Mouse (Mus musculus) heart, adult 2 months (tissue): ENCODE results near the gene Ppfibp2. TPM values are rescaled to one million over a fixed set of nuclear protein-coding genes. Genes with fewer than 3 reads are reported as not detected.

Source experiments
- DNase-seq, 2 experiments: peaks; one replicate each; pipeline ENCODE4 v3.0.0; 2021
- H3K27ac ChIP-seq: fragments of 200-600 bp; 2 replicates; pipeline ENCODE4 v1.8.1; 2022
- H3K27me3 ChIP-seq: fragments of 200-500 bp; 2 replicates; pipeline ENCODE4 v1.6.1; 2012; ENCODE audit warnings: mild to moderate bottlenecking, low read length, inconsistent platforms, mixed read lengths; ENCODE audit not compliant: control insufficient read depth, insufficient read depth
- H3K36me3 ChIP-seq: fragments of 200-500 bp; 2 replicates; pipeline ENCODE4 v1.6.1; 2012; ENCODE audit warnings: low read length, inconsistent platforms; ENCODE audit not compliant: control insufficient read depth, insufficient read depth
- H3K4me1 ChIP-seq: fragments of 200-500 bp; 2 replicates; pipeline ENCODE4 v1.6.1; 2011; ENCODE audit warnings: low read length; ENCODE audit not compliant: control insufficient read depth, insufficient read depth
- H3K4me3 ChIP-seq: fragments of 200-600 bp; 2 replicates; pipeline ENCODE4 v1.8.1; 2022
- H3K79me2 ChIP-seq: fragments of 200-500 bp; replicated peaks from 2 replicates; pipeline ENCODE4 v1.6.1; 2012; ENCODE audit warnings: mild to moderate bottlenecking, inconsistent platforms, low read length, moderate library complexity, mixed read lengths; ENCODE audit not compliant: control insufficient read depth, insufficient read depth
- H3K9ac ChIP-seq: fragments of 200-500 bp; 2 replicates; pipeline ENCODE4 v1.6.1; 2012; ENCODE audit warnings: low read depth, mild to moderate bottlenecking, control low read depth, inconsistent platforms, low read length, mixed read lengths
- CTCF ChIP-seq: fragments of 200-600 bp; IDR thresholded peaks from 2 replicates; pipeline ENCODE4 v1.8.1; 2022; ENCODE audit warnings: antibody characterized with exemption, mild to moderate bottlenecking, moderate library complexity
- EP300 ChIP-seq: fragments of 200-500 bp; IDR thresholded peaks from 2 replicates; pipeline ENCODE4 v1.6.1; 2011; ENCODE audit warnings: low read depth, low read length, control low read depth; ENCODE audit not compliant: insufficient read depth
- POLR2A ChIP-seq: fragments of 200-500 bp; IDR thresholded peaks from 2 replicates; pipeline ENCODE4 v1.6.1; 2011; ENCODE audit warnings: mild to moderate bottlenecking, low read depth, low read length, control low read depth; ENCODE audit not compliant: insufficient read depth
- WGBS: fragments of 180-500 bp; shearing (Covaris S2); methylation state at CpG from one replicate; pipeline ENCODE4 v1.1.7; 2018; 5-methylcytosine and 5-hydroxymethylcytosine counted together
- intact Hi-C: fragments of 180-260 bp; cut with DNase I; formaldehyde crosslinking; loops from one replicate; pipeline ENCODE4 v1.15.1; 2025
- polyA plus RNA-seq: library from polyadenylated mRNA; depleted of rRNA; stranded (reverse); fragments of >200 nt; gene quantifications from 2 replicates; pipeline ENCODE4 v1.2.3, GENCODE M21; 2012
- total RNA-seq, 2 experiments: library from RNA; stranded (reverse); gene quantifications; 2 replicates each; pipeline ENCODE4 v1.2.3; 2021

Ppfibp2 gene
- total and polyA plus RNA-seq, 3 experiments: 17.4 to 20.1 (median 19.9) TPM

DNA sequence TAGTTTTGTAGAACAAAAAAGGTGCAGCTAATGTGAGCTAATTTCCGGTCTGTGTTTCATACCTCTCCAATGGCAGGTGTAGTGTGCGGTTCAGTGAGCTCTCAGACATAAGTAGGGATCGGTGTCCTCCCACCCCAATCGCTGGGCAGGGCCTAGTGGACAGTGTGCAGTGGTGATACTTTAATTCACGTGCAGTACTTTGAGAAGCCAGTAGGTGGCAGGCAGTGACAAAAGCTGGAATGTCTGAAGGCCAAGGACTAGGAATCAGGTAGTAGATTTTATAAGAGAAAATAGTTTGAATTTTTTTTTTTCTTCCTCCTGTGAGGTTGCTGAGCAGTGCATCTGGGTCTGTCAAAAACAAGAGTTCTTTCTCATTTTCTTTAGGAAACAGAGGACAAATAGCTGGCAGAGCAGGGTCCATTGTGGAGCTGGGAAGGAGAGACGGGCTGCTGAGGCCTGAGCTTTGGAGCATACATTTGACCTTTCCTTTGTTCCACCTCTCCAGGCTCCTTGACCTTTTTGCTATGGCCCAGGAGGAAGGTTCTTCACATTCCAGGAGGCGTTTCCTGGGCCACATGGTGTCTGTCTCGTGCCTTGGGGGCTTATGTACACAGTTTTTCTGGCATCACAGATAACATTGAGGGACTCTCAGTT, 66.3 kb downstream of the Ppfibp2 start:
- Histone ChIP-seq H3K36me3 (no peaks in the 10 kb centered on the region), H3K4me1 (peaks cover 5% of the 10 kb centered on the region), H3K9ac (no peak overlapping the region), H3K4me3 (no peak overlapping the region), H3K27ac (no peak overlapping the region), H3K27me3 (no peaks in the 10 kb centered on the region), H3K79me2 (no peaks in the 10 kb centered on the region)
- WGBS: 27% methylated on average over 8 of the region's 8 CpGs
- peak; percentile 88 for TF ChIP-seq CTCF
- 0 out of 2 replicates have a peak, but pooled peaks have one; percentile 56 for TF ChIP-seq EP300
- no peak for TF ChIP-seq POLR2A
- peak; percentile 56 to 59 for DNase-seq
- intact Hi-C loops: loop anchor here (1.0 to 2.0 kb wide), 2 partner anchors 47 to 87 kb away; no protein-coding TSS in a partner anchor

DNA sequence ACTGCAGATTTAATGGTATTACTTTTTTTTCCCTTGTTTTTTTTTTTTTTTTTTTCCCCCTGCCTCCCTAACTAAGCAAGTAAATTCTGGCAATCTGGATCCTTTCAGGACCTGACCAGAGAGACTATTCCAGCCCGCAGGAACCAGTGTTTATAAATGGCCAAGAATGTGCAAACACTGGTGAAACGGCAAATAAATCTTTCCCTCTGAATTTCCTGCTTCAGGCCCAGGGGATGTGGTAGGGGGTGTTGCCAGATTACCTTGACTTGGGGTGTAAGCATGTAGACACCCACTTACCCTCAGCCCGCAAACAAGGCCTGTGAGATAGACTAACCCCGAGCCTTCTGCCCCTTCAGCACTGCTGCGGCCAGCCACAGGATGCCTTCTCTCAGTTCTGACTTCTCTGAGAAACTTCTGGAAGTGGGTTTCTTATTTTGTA, 66.9 kb downstream of the Ppfibp2 start:
- H3K4me3 ChIP-seq: no peak overlapping the region
- no peaks in the 10 kb centered on the region for H3K79me2 ChIP-seq
- H3K36me3 ChIP-seq: no peaks in the 10 kb centered on the region
- no peak overlapping the region for H3K9ac ChIP-seq
- TF ChIP-seq CTCF (no peak), POLR2A (no peak), EP300 (no peak)
- no peaks in the 10 kb centered on the region for H3K27me3 ChIP-seq
- no peak overlapping the region for H3K27ac ChIP-seq
- intact Hi-C loops: loop anchor here (1.0 to 2.0 kb wide), 2 partner anchors 47 to 86 kb away; no protein-coding TSS in a partner anchor
- no peak for DNase-seq
- H3K4me1 ChIP-seq: peaks cover 5% of the 10 kb centered on the region
- WGBS: 89% methylated on average over 5 of the region's 5 CpGs

GRCm38 (mm10) chr7:107663621-107664020, 68.6 kb downstream of the Ppfibp2 start:
- Histone ChIP-seq H3K4me3 (no peak overlapping the region), H3K36me3 (no peaks in the 10 kb centered on the region), H3K27ac (no peak overlapping the region), H3K27me3 (no peaks in the 10 kb centered on the region), H3K4me1 (peaks cover 5% of the 10 kb centered on the region), H3K9ac (no peak overlapping the region), H3K79me2 (no peaks in the 10 kb centered on the region)
- TF ChIP-seq CTCF: no peak
- 69% methylated on average over 6 of the region's 6 CpGs for WGBS
- intact Hi-C loops: no loop called here
- DNase-seq: no peak

- 0 out of 2 replicates have a peak, but pooled peaks have one; percentile 6 for TF ChIP-seq EP300
- TF ChIP-seq CTCF: peak; percentile 29; the same call in 1 of the 2 replicates
- no peak for TF ChIP-seq POLR2A
- peak overlapping the region; percentile 95 for H3K27ac ChIP-seq
- H3K4me3 ChIP-seq: peak overlapping the region; percentile 55
- H3K9ac ChIP-seq: peak overlapping the region; percentile 3
- no peaks in the 10 kb centered on the region for H3K79me2 ChIP-seq
- 46% methylated on average over 8 of the region's 8 CpGs for WGBS
- no peaks in the 10 kb centered on the region for H3K27me3 ChIP-seq
- intact Hi-C loops: loop anchor here (5.0 kb wide), 1 partner anchor 67 kb away; the partner anchor contains the start of gene Ppfibp2
- peaks cover 5% of the 10 kb centered on the region for H3K4me1 ChIP-seq
- no peaks in the 10 kb centered on the region for H3K36me3 ChIP-seq
- DNase-seq: peak; percentile 53 to 61
These were observed 69.4 kb downstream of the Ppfibp2 start for GRCm38 (mm10) chr7:107664063-107665056.

- H3K4me1 ChIP-seq: peaks cover 5% of the 10 kb centered on the region
- TF ChIP-seq CTCF (no peak), POLR2A (peak; percentile 5; the same call in 1 of the 2 replicates)
- intact Hi-C loops: loop anchor here (5.0 kb wide), 1 partner anchor 68 kb away; the partner anchor contains the start of gene Ppfibp2
- peak overlapping the region; percentile 71 for H3K9ac ChIP-seq
- no peaks in the 10 kb centered on the region for H3K27me3 ChIP-seq
- peak overlapping the region; percentile 95 for H3K27ac ChIP-seq
- peak in 1 of 2 experiments; percentile 35 for DNase-seq
- H3K36me3 ChIP-seq: no peaks in the 10 kb centered on the region; the same call in 1 of the 2 replicates
- H3K79me2 ChIP-seq: no peaks in the 10 kb centered on the region
- peak overlapping the region; percentile 55 for H3K4me3 ChIP-seq
- WGBS: 8% methylated on average over 4 of the region's 4 CpGs
These were observed 70.2 kb downstream of the Ppfibp2 start for GRCm38 (mm10) chr7:107665221-107665585.
